Mouse (Mus musculus): Measurements from ENCODE around the gene Calcb.

DNA sequence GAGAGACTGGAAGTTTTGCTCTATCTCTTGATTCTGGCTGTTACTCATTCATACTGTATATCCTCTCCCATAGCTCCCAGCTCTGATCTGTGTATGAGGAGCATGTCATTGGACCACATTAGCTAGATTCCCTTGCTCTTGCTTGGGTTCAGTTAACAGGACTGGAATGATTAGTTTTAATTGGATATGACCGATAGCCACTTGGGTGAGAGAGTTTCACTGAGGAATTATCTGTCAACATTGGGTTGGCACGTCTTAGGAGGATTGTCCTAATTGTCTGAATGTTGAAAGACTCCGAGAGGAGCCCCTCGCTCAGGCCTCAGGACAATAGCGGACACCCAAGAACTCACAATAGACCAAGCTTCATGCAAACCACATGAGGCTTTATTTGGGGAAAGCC is 17.8 kb downstream of the Calcb start:
- TF ChIP-seq CTCF (IDR thresholded peaks at IDR 0.05; ENCODE audit: low read depth) (no peak), EP300 (IDR thresholded peaks at IDR 0.05; ENCODE audit: low read depth) (no peak)

Data from heart, postnatal 0 days (tissue).